Mouse (Mus musculus) gastrocnemius, postnatal 25 days (tissue): ENCODE data around the gene Gm20517. TPM values are rescaled to one million over a fixed set of nuclear protein-coding genes. Genes with fewer than 3 reads are reported as not detected.
A peak's percentile ranks its signal among the peaks of the same experiment; 100 is the strongest.
"Not testable (repeated sequence)": the region's sequence is repeated elsewhere in the genome, so short reads cannot be mapped to it uniquely, and the experiment has no call there.

Source experiments
- DNase-seq: peaks from one replicate; pipeline ENCODE4 v3.0.0; 2022
- total RNA-seq, 2 experiments: library from RNA; stranded (reverse); gene quantifications; 1 replicate in 1 of 2; 2 replicates in 1 of 2; pipeline ENCODE4 v1.2.3; 2021

Gene Gm20517
- total RNA-seq, 2 experiments from 2014 or later = 2.3 to 2.5 TPM

- no peak for DNase-seq
Measured at GRCm38 (mm10) chr17:47596162-47596838, 15.1 kb upstream of the Gm20517 start.

- DNase-seq = no peak
Measured at GRCm38 (mm10) chr17:47596839-47597164, 14.6 kb upstream of the Gm20517 start.

DNA sequence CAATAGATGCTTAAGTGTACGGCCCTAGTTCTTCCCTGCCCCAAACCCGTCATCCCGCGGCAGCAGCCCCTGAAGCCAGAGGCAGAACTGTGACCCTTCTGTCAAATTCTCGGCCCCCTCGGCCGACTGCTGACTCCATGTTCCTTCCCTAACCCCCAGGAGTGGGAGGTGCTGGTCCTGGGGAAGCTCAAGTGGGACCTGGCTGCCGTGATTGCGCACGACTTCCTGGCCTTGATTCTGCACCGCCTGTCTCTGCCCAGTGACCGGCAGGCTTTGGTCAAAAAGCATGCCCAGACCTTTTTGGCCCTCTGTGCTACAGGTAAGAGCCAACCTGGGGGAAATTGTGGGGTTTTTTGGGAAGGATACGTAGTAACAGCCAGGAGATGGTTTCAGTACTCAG lies 14.1 kb upstream of the Gm20517 start:
- no peak for DNase-seq

GRCm38 (mm10) chr17:47597838-47598579 lies 13.4 kb upstream of the Gm20517 start:
- DNase-seq = no peak

DNA sequence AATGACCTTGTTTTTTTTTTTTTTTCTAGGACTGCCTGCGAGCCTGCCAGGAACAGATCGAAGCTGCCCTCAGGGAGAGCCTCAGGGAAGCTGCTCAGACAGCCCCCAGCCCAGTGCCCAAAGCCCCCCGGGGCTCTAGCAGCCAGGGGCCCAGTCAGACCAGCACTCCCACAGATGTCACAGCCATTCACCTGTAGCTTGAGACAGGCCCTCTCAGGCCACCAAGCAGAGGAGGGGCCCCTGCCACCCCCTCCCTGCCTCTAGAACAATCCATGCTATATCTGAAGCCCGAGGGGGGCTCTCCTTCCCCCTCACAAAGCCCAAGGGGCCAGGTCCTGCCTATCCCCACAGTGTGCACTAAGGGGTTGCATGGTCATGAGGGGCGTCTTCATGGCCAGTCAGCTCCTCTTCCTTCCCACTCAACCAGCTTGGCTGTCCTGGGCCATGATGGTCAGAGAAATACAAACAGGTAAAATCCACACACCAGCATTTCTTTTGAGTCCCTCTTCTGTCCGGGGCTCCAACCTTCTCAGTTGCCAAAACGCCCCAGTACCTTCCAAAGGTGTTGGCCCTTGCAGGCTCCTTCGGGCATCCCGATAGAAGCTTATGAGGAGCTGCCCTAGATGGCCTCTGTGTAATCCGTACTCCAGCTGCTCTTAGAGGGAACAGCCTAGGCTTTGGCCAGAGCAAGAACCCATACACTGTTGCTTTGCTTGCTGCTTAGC lies 12.6 kb upstream of the Gm20517 start:
- DNase-seq = not testable (repeated sequence)

GRCm38 (mm10) chr17:47599511-47600297 lies 11.7 kb upstream of the Gm20517 start:
- no peak for DNase-seq

DNA sequence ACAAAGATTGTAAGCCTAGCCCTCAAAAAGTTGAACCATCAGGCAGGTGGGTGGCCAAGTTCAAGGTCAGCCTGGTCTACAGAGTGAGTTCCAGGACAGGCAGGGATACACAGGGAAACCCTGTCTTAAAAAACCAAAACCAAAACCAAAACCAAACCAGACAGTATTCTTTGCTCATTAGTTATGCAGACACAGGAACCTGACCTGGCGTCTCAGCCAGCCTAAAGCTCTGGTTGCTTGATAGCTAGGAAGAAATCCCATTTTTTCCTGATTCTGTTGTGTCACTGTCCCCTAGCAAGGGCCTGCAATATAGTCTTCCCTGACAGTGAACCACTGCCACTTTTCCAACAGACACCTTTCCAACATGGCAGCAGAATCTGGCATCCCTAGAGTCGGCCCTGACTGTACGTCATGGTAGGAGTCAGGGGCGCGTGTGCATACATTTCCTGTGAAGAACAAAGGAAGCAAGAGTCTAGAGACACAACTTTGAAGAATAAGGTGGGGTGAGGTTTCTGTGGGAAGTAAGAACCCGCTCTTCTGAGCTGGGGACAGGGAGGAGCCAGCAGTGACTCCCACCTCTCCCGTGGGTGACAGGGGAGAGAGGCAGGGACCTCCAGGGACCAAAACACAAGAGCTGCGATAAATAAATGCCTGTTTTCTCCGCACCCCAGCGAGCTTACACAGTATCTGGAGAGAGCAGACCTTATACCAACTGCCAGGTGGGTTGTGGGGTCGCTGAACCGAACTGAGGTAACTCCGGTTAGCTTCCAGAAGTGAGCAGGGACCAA lies 10.6 kb upstream of the Gm20517 start:
- DNase-seq = no peak

- DNase-seq = no peak
Measured at GRCm38 (mm10) chr17:47601389-47601755, 10.0 kb upstream of the Gm20517 start.

DNA sequence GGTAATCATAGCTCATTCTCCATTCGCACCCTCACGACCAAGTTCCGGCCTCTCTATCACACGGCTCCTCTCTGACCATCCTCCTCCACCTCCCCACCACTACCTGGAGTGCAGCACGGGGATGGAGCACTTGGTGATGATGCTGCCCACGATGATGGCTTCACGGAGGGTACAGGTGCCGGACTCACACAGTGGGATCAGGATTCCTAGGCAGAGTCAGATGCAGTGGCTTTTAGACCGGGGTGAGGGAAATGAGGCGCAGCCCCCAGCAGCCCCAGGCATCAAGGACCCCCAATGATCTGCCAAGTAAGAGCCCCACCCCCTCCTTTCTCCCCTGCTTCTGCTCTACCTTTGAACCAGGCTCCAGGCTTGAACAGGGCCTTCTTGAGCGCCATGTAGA lies 9.1 kb upstream of the Gm20517 start:
- DNase-seq = no peak

DNA sequence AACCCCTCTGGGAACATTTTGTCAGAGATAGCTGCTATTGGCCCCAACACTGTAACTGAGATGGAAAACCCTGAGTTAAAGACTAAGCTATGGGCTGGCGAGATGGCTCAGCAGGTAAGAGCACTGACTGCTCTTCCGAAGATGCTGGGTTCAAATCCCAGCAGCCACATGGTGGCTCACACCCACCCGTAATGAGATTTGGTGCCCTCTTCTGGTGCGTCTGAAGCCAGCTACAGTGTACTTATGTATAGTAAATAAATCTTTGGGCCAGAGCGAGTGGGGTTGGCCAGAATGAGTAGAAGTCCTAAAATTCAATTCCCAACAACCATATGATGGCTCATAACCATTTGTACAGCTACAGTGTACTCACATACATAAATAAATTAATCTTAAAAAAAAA lies 5.2 kb upstream of the Gm20517 start:
- DNase-seq = no peak

DNA sequence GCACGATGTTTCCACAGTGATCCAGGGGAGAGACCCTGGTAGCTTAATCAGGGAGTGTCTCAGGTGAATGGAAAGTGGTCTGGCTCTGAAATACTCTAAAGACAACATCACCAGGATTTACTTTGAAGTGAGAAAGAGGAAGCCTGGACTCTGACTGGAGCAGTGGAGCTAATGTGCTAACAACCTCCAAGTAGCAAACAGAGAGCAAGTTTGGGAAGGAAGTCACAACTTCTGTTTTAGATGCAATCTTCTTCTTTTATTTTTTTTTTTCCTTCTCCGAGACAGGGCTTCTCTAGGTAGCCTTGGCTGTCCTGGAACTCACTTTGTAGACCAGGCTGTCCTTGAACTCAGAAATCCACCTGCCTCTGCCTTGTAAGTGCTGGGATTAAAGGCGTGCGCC lies 2.2 kb upstream of the Gm20517 start:
- no peak for DNase-seq

GRCm38 (mm10) chr17:47611661-47611982 lies 233 bp downstream of the Gm20517 start:
- DNase-seq = no peak

DNA sequence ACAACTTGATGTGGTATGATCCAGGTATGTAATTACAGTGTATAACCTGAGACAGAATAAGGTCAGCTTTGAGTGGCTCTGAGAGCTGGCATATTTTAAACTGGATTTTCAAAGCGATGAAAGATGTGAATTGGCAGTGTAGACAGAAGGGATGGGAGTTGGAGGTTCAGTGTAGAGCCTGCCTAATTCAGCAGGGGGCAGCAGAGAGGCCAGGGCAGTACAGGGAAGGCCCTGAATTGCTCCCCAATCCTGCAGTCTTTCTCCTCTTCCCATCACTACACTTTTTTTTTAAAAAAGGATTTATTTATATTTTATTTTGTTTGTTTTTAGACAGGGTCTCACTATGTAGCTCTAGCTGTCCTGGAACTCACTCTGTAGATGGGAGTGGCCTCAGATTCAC lies 2.6 kb downstream of the Gm20517 start:
- no peak for DNase-seq

GRCm38 (mm10) chr17:47616119-47616518 lies 4.7 kb downstream of the Gm20517 start:
- DNase-seq = no peak

DNA sequence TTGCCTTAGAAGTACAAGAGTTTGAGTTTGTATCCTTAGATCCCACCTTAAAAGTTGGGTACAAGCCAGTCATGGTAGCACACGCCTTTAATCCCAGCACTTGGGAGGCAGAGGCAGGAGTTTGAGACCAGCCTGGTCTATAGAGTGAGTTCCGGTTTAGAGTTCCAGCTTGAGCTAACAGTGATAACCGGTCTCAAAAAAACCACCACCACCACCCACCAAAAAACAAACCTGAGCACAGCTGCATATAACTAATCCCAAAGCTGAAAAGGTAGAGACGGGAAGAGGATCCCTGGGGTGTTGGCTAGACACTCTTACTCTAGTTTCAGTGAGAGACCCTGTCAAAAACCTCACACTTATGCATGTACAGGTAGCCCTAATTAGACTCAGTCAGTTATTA lies 5.3 kb downstream of the Gm20517 start:
- no peak for DNase-seq

DNA sequence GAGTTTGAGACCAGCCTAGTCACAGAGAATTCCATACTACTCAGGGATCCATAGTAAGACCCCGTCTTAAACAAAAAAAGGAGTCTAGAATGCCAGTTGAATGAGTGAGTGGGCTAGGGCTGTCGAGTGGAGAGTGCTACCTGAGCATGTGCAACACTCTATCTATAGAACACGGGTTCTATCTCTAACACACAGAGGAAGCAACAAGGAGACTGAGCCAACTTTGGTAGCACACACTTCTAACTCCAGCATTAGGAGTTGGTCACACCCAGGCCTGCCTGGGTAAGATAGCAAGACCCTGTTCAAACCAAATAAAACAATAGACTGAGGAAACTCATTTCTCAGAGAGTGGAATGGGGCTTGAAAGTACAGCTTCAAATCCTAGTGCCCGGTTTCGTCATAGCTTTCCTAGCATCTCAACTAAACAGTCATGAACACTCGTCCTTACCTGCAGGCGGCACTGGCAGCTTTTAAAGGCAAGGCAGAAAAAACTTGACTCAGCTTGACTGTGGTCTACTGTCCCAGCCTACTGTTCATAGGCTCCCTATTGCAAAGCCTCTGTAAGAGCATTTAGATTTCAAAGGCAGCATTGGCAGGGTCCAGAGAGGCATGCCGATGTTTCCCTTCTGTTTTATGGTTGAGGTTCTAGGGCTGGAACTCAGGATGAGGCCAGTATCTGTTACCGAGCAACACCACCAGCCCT lies 6.4 kb downstream of the Gm20517 start:
- no peak for DNase-seq

GRCm38 (mm10) chr17:47618556-47619311 lies 7.3 kb downstream of the Gm20517 start:
- DNase-seq = no peak

DNA sequence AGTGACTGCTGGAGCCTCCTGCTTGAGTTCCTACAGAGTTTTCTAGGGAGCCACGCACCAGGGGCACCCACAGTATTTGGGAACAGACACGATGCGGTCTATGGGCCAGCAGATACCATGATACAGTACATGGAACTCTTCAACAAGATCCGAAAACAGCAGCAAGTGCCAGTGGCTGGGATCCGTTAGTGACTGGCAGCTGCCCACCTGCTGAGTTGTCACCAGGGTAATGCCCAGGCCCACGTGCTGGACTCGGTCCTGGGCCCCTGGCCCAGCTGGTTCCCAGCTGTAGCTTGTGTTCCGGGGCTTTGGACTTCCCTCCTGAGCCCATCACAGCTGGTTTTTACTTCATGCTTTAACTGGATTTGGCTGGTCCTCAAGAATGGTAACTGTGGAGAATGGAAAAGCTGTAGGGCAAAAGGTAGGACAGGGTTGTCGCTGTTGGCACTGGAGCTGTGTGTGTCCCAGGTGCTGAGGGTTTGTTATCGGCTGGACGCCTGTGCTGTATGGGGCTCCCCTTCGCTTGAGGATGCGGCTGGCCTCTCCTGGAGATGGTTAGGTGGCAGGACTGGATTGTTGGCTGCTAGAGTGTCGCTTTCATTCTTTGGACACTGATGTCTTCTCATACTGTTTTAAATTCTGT lies 11.6 kb downstream of the Gm20517 start:
- peak; percentile 28 for DNase-seq

DNA sequence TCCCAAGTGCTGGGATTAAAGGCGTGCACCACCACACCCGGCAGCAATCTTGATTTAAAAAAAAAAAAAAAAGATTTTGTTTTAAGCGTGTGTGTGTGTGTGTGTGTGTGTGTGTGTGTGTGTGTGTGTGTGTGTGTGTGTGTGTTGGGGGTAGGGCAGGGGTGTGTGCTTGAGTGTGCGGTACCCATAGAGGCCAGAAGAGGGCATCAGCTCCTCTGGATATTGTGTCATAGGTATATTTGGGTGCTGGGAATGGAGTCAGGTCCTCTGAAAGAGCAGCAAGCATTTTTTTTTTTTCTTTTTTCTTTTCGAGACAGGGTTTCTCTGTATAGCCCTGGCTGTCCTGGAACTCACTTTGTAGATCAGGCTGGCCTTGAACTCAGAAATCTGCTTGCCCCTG lies 13.2 kb downstream of the Gm20517 start:
- DNase-seq = not testable (repeated sequence)

- DNase-seq = peak; percentile 52
Measured at GRCm38 (mm10) chr17:47625088-47625487, 13.7 kb downstream of the Gm20517 start.
